Mouse (Mus musculus): ENCODE data around the gene Spata21. TPM values are rescaled to one million over a fixed set of nuclear protein-coding genes. Genes with fewer than 3 reads are reported as not detected.

The Spata21 gene
- polyA plus RNA-seq, 1 experiment from 2014 or later = 0.19 TPM

DNA sequence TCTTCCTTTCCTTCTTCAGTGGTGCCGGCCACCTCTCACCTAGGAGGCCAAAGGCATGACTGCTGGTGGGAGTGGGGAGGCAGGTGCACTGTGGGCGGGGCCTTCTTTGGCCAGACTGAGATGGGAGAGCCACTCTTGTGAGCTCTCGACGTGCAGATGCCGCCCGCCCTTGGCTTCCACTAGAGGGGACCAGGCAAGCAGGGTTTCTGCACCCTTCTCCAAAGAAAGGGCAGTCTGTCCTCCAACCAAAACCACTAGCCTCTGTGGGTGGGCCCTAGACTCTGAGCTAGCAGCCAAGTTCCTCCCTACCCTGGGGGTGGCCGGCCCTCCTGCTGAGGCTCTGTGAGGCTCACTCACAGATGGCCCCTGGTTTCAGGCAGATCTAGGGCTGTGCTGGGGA, 25.7 kb downstream of the Spata21 start:
- ATAC-seq (no peak), DNase-seq (ENCODE audit: low spot score) (no peak)
- Histone ChIP-seq H3K4me1 (ENCODE audit: control insufficient read depth, insufficient read depth, low read length) (no peaks in the 10 kb centered on the region), H3K4me2 (ENCODE audit: low read length) (no peak overlapping the region), H3K4me3 (ENCODE audit: low read depth, low read length) (no peak overlapping the region), H3K27ac (ENCODE audit: low read depth, low read length) (no peak overlapping the region), H3K27me3 (replicated peaks; ENCODE audit: control insufficient read depth, insufficient read depth, low read length) (no peaks in the 10 kb centered on the region), H3K9ac (ENCODE audit: low read length) (no peak overlapping the region), H3K9me3 (replicated peaks; ENCODE audit: control insufficient read depth, low read length) (no peaks in the 10 kb centered on the region), H3K36me3 (ENCODE audit: control insufficient read depth, insufficient read depth, low read length) (peaks cover 75% of the 10 kb centered on the region)
- 82% methylated on average over 7 of the region's 7 CpGs for WGBS

DNA sequence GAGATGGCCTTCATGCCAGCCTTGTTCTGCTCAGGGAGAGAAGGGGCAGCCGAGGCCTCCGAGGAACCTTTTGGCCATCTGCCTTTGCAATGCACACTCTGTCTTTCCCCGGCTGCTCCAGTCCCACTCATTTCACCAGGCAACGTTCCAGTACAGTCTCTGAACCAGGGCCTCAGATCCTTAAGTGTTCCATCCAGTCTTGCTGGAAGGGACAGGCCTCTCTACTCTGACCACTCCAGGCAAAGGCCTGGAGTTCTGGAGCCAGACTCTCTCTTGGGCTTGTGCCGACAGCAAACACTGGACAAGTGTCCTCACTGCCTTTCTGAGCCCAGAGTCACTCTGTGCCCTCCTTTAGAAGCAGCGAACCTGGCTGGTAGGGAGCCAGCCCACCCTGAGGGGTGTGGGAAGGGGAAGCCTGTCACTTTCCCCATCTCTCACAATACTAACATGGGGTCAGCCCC, 26.4 kb downstream of the Spata21 start:
- Histone ChIP-seq H3K9ac (ENCODE audit: low read length) (no peak overlapping the region), H3K4me2 (ENCODE audit: low read length) (no peak overlapping the region), H3K4me3 (ENCODE audit: low read depth, low read length) (no peak overlapping the region), H3K36me3 (ENCODE audit: control insufficient read depth, insufficient read depth, low read length) (peaks cover 75% of the 10 kb centered on the region), H3K27ac (ENCODE audit: low read depth, low read length) (no peak overlapping the region), H3K4me1 (ENCODE audit: control insufficient read depth, insufficient read depth, low read length) (no peaks in the 10 kb centered on the region), H3K9me3 (replicated peaks; ENCODE audit: control insufficient read depth, low read length) (no peaks in the 10 kb centered on the region), H3K27me3 (replicated peaks; ENCODE audit: control insufficient read depth, insufficient read depth, low read length) (no peaks in the 10 kb centered on the region)
- 85% methylated on average over 6 of the region's 6 CpGs for WGBS
- DNase-seq (ENCODE audit: low spot score) = no peak
- ATAC-seq = no peak

- Histone ChIP-seq H3K9ac (ENCODE audit: low read length) (no peak overlapping the region), H3K27me3 (replicated peaks; ENCODE audit: control insufficient read depth, insufficient read depth, low read length) (no peaks in the 10 kb centered on the region), H3K4me1 (ENCODE audit: control insufficient read depth, insufficient read depth, low read length) (no peaks in the 10 kb centered on the region), H3K9me3 (replicated peaks; ENCODE audit: control insufficient read depth, low read length) (no peaks in the 10 kb centered on the region), H3K4me2 (ENCODE audit: low read length) (no peak overlapping the region), H3K36me3 (ENCODE audit: control insufficient read depth, insufficient read depth, low read length) (peaks cover 73% of the 10 kb centered on the region), H3K27ac (ENCODE audit: low read depth, low read length) (no peak overlapping the region), H3K4me3 (ENCODE audit: low read depth, low read length) (no peak overlapping the region)
- ATAC-seq (no peak), DNase-seq (ENCODE audit: low spot score) (no peak)
- WGBS = 69% methylated on average over 8 of the region's 8 CpGs
Observed at GRCm38 (mm10) chr4:141115398-141115797, 27.3 kb downstream of the Spata21 start.

GRCm38 (mm10) chr4:141118691-141119090, 30.6 kb downstream of the Spata21 start:
- WGBS = 79% methylated on average over 4 of the region's 4 CpGs
- no peaks in the 10 kb centered on the region for H3K27me3 ChIP-seq (replicated peaks; ENCODE audit: control insufficient read depth, insufficient read depth, low read length)
- H3K4me3 ChIP-seq (ENCODE audit: low read depth, low read length) = no peak overlapping the region
- H3K9me3 ChIP-seq (replicated peaks; ENCODE audit: control insufficient read depth, low read length) = no peaks in the 10 kb centered on the region
- ATAC-seq (no peak), DNase-seq (ENCODE audit: low spot score) (no peak)
- no peak overlapping the region for H3K9ac ChIP-seq (ENCODE audit: low read length)
- no peak overlapping the region for H3K27ac ChIP-seq (ENCODE audit: low read depth, low read length)
- H3K36me3 ChIP-seq (ENCODE audit: control insufficient read depth, insufficient read depth, low read length) = peaks cover 45% of the 10 kb centered on the region
- no peak overlapping the region for H3K4me2 ChIP-seq (ENCODE audit: low read length)
- H3K4me1 ChIP-seq (ENCODE audit: control insufficient read depth, insufficient read depth, low read length) = no peaks in the 10 kb centered on the region

DNA sequence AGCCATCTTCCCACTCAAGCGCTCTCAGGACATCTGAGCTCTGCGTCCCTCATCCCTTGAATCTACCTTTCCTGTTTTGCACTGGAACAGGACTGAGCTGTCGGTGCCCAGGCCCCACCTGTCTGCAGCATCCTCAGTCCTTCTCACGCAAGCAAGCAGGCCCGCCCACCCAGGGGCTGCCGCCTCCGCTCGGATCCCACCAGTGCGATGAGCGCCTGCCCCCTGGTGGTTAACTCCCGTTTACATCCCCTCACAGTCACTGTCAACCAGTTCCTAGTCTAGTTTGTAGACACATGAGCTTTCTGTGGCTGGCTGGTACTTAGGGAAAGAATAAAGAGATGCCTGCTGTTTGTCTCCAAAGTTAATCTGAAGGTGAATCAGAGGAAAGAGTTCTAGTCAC, 32.6 kb downstream of the Spata21 start:
- WGBS = 24% methylated on average over 11 of the region's 11 CpGs
- H3K36me3 ChIP-seq (ENCODE audit: control insufficient read depth, insufficient read depth, low read length) = peaks cover 26% of the 10 kb centered on the region
- no peak overlapping the region for H3K4me2 ChIP-seq (ENCODE audit: low read length)
- ATAC-seq (peak; percentile 67; the same call in 1 of the 2 replicates), DNase-seq (ENCODE audit: low spot score) (peak; percentile 79)
- no peak overlapping the region for H3K27ac ChIP-seq (ENCODE audit: low read depth, low read length)
- H3K27me3 ChIP-seq (replicated peaks; ENCODE audit: control insufficient read depth, insufficient read depth, low read length) = no peaks in the 10 kb centered on the region
- no peaks in the 10 kb centered on the region for H3K9me3 ChIP-seq (replicated peaks; ENCODE audit: control insufficient read depth, low read length)
- H3K4me1 ChIP-seq (ENCODE audit: control insufficient read depth, insufficient read depth, low read length) = no peaks in the 10 kb centered on the region
- H3K4me3 ChIP-seq (ENCODE audit: low read depth, low read length) = no peak overlapping the region
- H3K9ac ChIP-seq (ENCODE audit: low read length) = no peak overlapping the region

DNA sequence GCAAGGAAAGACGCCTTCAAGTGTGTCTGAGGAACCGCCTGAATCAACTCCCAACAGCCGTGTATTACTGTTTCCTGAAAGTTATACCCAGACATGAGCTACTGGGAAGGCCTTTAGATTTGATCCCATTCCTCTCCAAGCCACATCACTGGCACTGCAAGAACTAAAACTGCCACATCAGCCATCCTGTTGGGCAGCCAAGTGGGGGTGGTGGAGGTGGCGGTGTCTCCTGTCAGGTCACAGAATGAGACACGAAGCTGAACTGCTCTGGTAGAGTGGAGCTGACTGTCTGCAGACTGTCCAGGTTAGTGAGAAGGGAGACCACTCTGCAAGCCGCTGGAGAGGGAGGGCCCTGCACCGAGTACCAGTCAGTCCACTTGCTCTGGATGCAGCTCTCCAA, 34.5 kb downstream of the Spata21 start:
- no peak for DNase-seq (ENCODE audit: low spot score)
- Histone ChIP-seq H3K27ac (ENCODE audit: low read depth, low read length) (no peak overlapping the region), H3K4me2 (ENCODE audit: low read length) (no peak overlapping the region), H3K27me3 (replicated peaks; ENCODE audit: control insufficient read depth, insufficient read depth, low read length) (no peaks in the 10 kb centered on the region), H3K4me1 (ENCODE audit: control insufficient read depth, insufficient read depth, low read length) (no peaks in the 10 kb centered on the region), H3K36me3 (ENCODE audit: control insufficient read depth, insufficient read depth, low read length) (peaks cover 7% of the 10 kb centered on the region), H3K4me3 (ENCODE audit: low read depth, low read length) (no peak overlapping the region), H3K9me3 (replicated peaks; ENCODE audit: control insufficient read depth, low read length) (no peaks in the 10 kb centered on the region), H3K9ac (ENCODE audit: low read length) (no peak overlapping the region)
- ATAC-seq = no peak
- 83% methylated on average over 7 of the region's 7 CpGs for WGBS

DNA sequence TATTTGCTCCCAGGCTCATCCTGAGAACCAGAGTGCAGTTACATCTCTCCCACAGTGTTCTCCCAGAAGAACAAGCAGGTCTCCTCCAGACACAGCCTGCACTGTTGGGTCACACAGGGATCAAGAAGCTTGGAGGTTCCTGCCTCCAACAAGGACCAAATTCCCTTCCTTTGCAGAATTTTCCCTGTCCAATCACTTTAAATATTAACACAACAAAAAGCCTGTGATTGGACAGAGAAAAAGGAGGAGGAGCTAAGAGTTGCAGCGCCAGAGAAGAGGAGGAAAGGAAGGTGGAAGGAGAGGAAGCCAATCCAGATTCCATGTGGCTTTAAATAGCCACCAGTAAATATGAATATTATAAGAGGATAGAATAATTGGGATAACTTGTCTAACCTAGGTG, 34.9 kb downstream of the Spata21 start:
- Histone ChIP-seq H3K4me1 (ENCODE audit: control insufficient read depth, insufficient read depth, low read length) (no peaks in the 10 kb centered on the region), H3K36me3 (ENCODE audit: control insufficient read depth, insufficient read depth, low read length) (peaks cover 3% of the 10 kb centered on the region), H3K27me3 (replicated peaks; ENCODE audit: control insufficient read depth, insufficient read depth, low read length) (no peaks in the 10 kb centered on the region), H3K27ac (ENCODE audit: low read depth, low read length) (no peak overlapping the region), H3K4me2 (ENCODE audit: low read length) (no peak overlapping the region), H3K9ac (ENCODE audit: low read length) (no peak overlapping the region), H3K9me3 (replicated peaks; ENCODE audit: control insufficient read depth, low read length) (no peaks in the 10 kb centered on the region), H3K4me3 (ENCODE audit: low read depth, low read length) (no peak overlapping the region)
- 23% methylated on average over 1 of the region's 1 CpGs for WGBS
- DNase-seq (ENCODE audit: low spot score) = no peak
- ATAC-seq = no peak

DNA sequence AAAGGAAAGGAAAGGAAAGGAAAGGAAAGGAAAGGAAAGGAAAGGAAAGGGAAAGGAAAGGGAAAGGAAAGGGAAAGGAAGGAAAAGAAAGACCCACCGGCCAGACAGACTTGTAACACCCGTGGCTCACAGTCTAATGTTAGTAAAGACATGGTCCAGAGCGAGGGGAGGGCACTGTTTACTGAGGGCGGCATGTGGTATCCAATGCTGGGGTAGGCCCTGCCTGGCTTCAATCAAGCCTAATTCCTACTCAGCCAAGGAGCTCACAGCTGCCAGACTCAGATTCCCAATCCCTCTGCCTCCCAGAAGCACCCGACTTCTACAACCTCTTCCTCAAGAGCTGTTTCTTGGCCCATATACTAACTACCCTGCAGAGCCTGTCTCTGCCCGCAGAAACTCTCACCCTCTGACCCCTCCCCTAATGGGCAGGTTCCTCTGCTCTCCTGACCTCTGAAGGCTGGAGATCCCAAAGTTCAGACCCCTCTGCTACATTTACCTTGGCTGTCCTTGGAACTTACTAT, 41.1 kb downstream of the Spata21 start:
- DNase-seq (ENCODE audit: low spot score) (no peak), ATAC-seq (no peak)
- no peak overlapping the region for H3K9ac ChIP-seq (ENCODE audit: low read length)
- no peaks in the 10 kb centered on the region for H3K27me3 ChIP-seq (replicated peaks; ENCODE audit: control insufficient read depth, insufficient read depth, low read length)
- no peaks in the 10 kb centered on the region for H3K9me3 ChIP-seq (replicated peaks; ENCODE audit: control insufficient read depth, low read length)
- peaks cover 16% of the 10 kb centered on the region; the same call in 1 of the 2 replicates for H3K4me1 ChIP-seq (ENCODE audit: control insufficient read depth, insufficient read depth, low read length)
- WGBS = 79% methylated on average over 6 of the region's 6 CpGs
- H3K4me3 ChIP-seq (ENCODE audit: low read depth, low read length) = no peak overlapping the region
- H3K27ac ChIP-seq (ENCODE audit: low read depth, low read length) = no peak overlapping the region
- no peak overlapping the region for H3K4me2 ChIP-seq (ENCODE audit: low read length)
- no peaks in the 10 kb centered on the region for H3K36me3 ChIP-seq (ENCODE audit: control insufficient read depth, insufficient read depth, low read length)

GRCm38 (mm10) chr4:141130704-141131342, 42.7 kb downstream of the Spata21 start:
- H3K27me3 ChIP-seq (replicated peaks; ENCODE audit: control insufficient read depth, insufficient read depth, low read length) = no peaks in the 10 kb centered on the region
- no peaks in the 10 kb centered on the region for H3K9me3 ChIP-seq (replicated peaks; ENCODE audit: control insufficient read depth, low read length)
- H3K36me3 ChIP-seq (ENCODE audit: control insufficient read depth, insufficient read depth, low read length) = no peaks in the 10 kb centered on the region
- H3K4me1 ChIP-seq (ENCODE audit: control insufficient read depth, insufficient read depth, low read length) = peaks cover 22% of the 10 kb centered on the region
- H3K9ac ChIP-seq (ENCODE audit: low read length) = 0 out of 2 replicates have a peak overlapping the region, but pooled peaks have one; percentile 8
- ATAC-seq (0 out of 2 replicates have a peak, but pooled peaks have one; percentile 29), DNase-seq (ENCODE audit: low spot score) (peak; percentile 51)
- no peak overlapping the region for H3K4me2 ChIP-seq (ENCODE audit: low read length)
- no peak overlapping the region for H3K4me3 ChIP-seq (ENCODE audit: low read depth, low read length)
- WGBS = 61% methylated on average over 6 of the region's 6 CpGs
- peak overlapping the region; percentile 9; the same call in 1 of the 2 replicates for H3K27ac ChIP-seq (ENCODE audit: low read depth, low read length)
